Mouse (Mus musculus) CH12.LX (cell line): ENCODE results near the gene Fars2. TPM values are rescaled to one million over a fixed set of nuclear protein-coding genes. Genes with fewer than 3 reads are reported as not detected.

Source experiments
- DNase-seq: peaks from one replicate; pipeline ENCODE4 v3.0.0-alpha.2; 2013; ENCODE audit errors: extremely low read depth
- H3K27ac ChIP-seq: 2 replicates; pipeline ENCODE4 v1.5.1; 2012; ENCODE audit warnings: low read depth, mild to moderate bottlenecking, control low read depth, moderate library complexity; ENCODE audit not compliant: insufficient read depth
- H3K27me3 ChIP-seq: replicated peaks from 2 replicates; pipeline ENCODE3; 2012; ENCODE audit warnings: inconsistent platforms
- H3K36me3 ChIP-seq, 2 experiments: replicated peaks in 1 of 2; 2 replicates each; pipeline versions ENCODE3 to v1.6.1; 2012; ENCODE audit warnings: inconsistent platforms in 1 of 2, low read length in 1 of 2, mild to moderate bottlenecking in 1 of 2, mixed read lengths in 1 of 2, moderate library complexity in 1 of 2; ENCODE audit not compliant: control insufficient read depth in 1 of 2, insufficient read depth in 1 of 2
- H3K4me1 ChIP-seq, 2 experiments: 2 replicates each; pipeline ENCODE4 v1.6.1; 2012; ENCODE audit warnings: inconsistent platforms in 1 of 2, moderate library complexity in 1 of 2; ENCODE audit not compliant: insufficient read depth in 2 of 2, control insufficient read depth in 1 of 2
- H3K4me2 ChIP-seq: 2 replicates; pipeline ENCODE4 v1.6.1; 2012; ENCODE audit warnings: low read depth, mild to moderate bottlenecking, control low read depth; ENCODE audit not compliant: poor library complexity, insufficient read depth, severe bottlenecking
- H3K4me3 ChIP-seq, 3 experiments: fragments of 150-350 bp in 1 of 3; sonication (generic) in 1 of 3; replicated peaks in 1 of 3; 2 replicates each; pipeline versions ENCODE3 to v1.5.1; 2011 to 2012; ENCODE audit warnings: low read depth in 2 of 3, low read length in 2 of 3, mild to moderate bottlenecking in 2 of 3, moderate library complexity in 2 of 3, control low read depth in 1 of 3, improper control_type of control experiment in 1 of 3, inconsistent platforms in 1 of 3, mixed read lengths in 1 of 3; ENCODE audit not compliant: poor library complexity in 1 of 3
- H3K79me2 ChIP-seq: replicated peaks from 2 replicates; pipeline ENCODE4 v1.6.1; 2012; ENCODE audit warnings: mild to moderate bottlenecking, moderate library complexity; ENCODE audit not compliant: control insufficient read depth, poor library complexity, insufficient read depth, severe bottlenecking; ENCODE audit errors: extremely low read depth
- H3K9ac ChIP-seq: 2 replicates; pipeline ENCODE4 v1.6.1; 2012; ENCODE audit warnings: low read depth, mild to moderate bottlenecking, control low read depth, moderate library complexity; ENCODE audit not compliant: insufficient read depth
- H3K9me3 ChIP-seq: replicated peaks from 2 replicates; pipeline ENCODE3; 2012; ENCODE audit warnings: low read length, inconsistent platforms, mixed read lengths
- CHD1 ChIP-seq: IDR thresholded peaks from 2 replicates; pipeline ENCODE4 v1.6.1; 2012; ENCODE audit warnings: low read depth, low read length, improper control_type of control experiment, inconsistent platforms
- CTCF ChIP-seq, 2 experiments: IDR thresholded peaks in 1 of 2; conservative IDR thresholded peaks in 1 of 2; 2 replicates each; pipeline ENCODE4 v1.5.1; 2011 to 2012; ENCODE audit warnings: low read depth in 2 of 2, low read length in 2 of 2, improper control_type of control experiment in 1 of 2, inconsistent platforms in 1 of 2, mild to moderate bottlenecking in 1 of 2, moderate library complexity in 1 of 2
- E2F4 ChIP-seq: IDR thresholded peaks from 2 replicates; pipeline ENCODE4 v1.6.1; 2011; ENCODE audit warnings: low read depth, low read length, improper control_type of control experiment; ENCODE audit not compliant: insufficient replicate concordance
- EP300 ChIP-seq: IDR thresholded peaks from 2 replicates; pipeline ENCODE4 v1.6.1; 2011; ENCODE audit warnings: low read length, improper control_type of control experiment
- GABPA ChIP-seq: IDR thresholded peaks from 2 replicates; pipeline ENCODE4 v1.6.1; 2012; ENCODE audit warnings: low read depth, low read length, improper control_type of control experiment, inconsistent platforms; ENCODE audit not compliant: insufficient replicate concordance
- HCFC1 ChIP-seq: IDR thresholded peaks from 2 replicates; pipeline ENCODE4 v1.6.1; 2012; ENCODE audit warnings: low read depth, mild to moderate bottlenecking, inconsistent platforms, low read length, improper control_type of control experiment
- IRF4 ChIP-seq: IDR thresholded peaks from 2 replicates; pipeline ENCODE4 v1.6.1; 2014; ENCODE audit warnings: low read depth, mild to moderate bottlenecking, inconsistent platforms, low read length, improper control_type of control experiment
- KAT2A ChIP-seq: IDR thresholded peaks from 2 replicates; pipeline ENCODE4 v1.6.1; 2012; ENCODE audit warnings: low read length, improper control_type of control experiment, inconsistent platforms; ENCODE audit not compliant: insufficient replicate concordance
- MAZ ChIP-seq: IDR thresholded peaks from 2 replicates; pipeline ENCODE4 v1.6.1; 2012; ENCODE audit warnings: low read depth, mild to moderate bottlenecking, inconsistent platforms, low read length, improper control_type of control experiment, moderate library complexity
- MEF2A ChIP-seq: IDR thresholded peaks from 2 replicates; pipeline ENCODE4 v1.6.1; 2014; ENCODE audit warnings: low read depth, mild to moderate bottlenecking, inconsistent platforms, low read length, improper control_type of control experiment, borderline replicate concordance
- NELFE ChIP-seq: IDR thresholded peaks from 2 replicates; pipeline ENCODE4 v1.6.1; 2011; ENCODE audit warnings: low read depth, low read length, improper control_type of control experiment
- PAX5 ChIP-seq: IDR thresholded peaks from 2 replicates; pipeline ENCODE4 v1.6.1; 2012; ENCODE audit warnings: low read length, inconsistent platforms, mixed read lengths
- POLR2A ChIP-seq: IDR thresholded peaks from 2 replicates; pipeline ENCODE4 v1.6.1; 2011; ENCODE audit warnings: low read depth, mild to moderate bottlenecking, improper control_type of control experiment, low read length
- POLR2AphosphoS2 ChIP-seq: IDR thresholded peaks from 2 replicates; pipeline ENCODE4 v1.6.1; 2011; ENCODE audit warnings: low read depth, low read length, improper control_type of control experiment
- RCOR1 ChIP-seq: conservative IDR thresholded peaks from 2 replicates; pipeline ENCODE4 v1.6.1; 2012; ENCODE audit warnings: low read depth, mild to moderate bottlenecking, inconsistent platforms, low read length, improper control_type of control experiment
- SMC3 ChIP-seq: IDR thresholded peaks from 2 replicates; pipeline ENCODE4 v1.6.1; 2011; ENCODE audit warnings: low read depth, low read length, improper control_type of control experiment
- UBTF ChIP-seq: IDR thresholded peaks from 2 replicates; pipeline ENCODE4 v1.6.1; 2012; ENCODE audit warnings: low read depth, mild to moderate bottlenecking, inconsistent platforms, low read length, improper control_type of control experiment, moderate library complexity
- USF1 ChIP-seq: IDR thresholded peaks from 2 replicates; pipeline ENCODE4 v1.6.1; 2014; ENCODE audit warnings: low read depth, mild to moderate bottlenecking, inconsistent platforms, low read length, improper control_type of control experiment
- USF2 ChIP-seq: conservative IDR thresholded peaks from 2 replicates; pipeline ENCODE4 v1.6.1; 2011; ENCODE audit warnings: low read depth, low read length, improper control_type of control experiment
- ZC3H11A ChIP-seq: IDR thresholded peaks from 2 replicates; pipeline ENCODE4 v1.6.1; 2012; ENCODE audit warnings: low read depth, mild to moderate bottlenecking, inconsistent platforms, low read length, improper control_type of control experiment
- ZKSCAN1 ChIP-seq: IDR thresholded peaks from 2 replicates; pipeline ENCODE4 v1.6.1; 2012; ENCODE audit warnings: low read depth, inconsistent platforms, low read length, improper control_type of control experiment, borderline replicate concordance
- dilution Hi-C: fragments of 300-500 bp; cut with MboI; formaldehyde crosslinking; loops from 2 replicates; pipeline ENCODE4 v1.14.3; 2020; ENCODE audit warnings: low sequenced_read_pairs; ENCODE audit not compliant: extremely low pct_unique_long_range_greater_than_20kb, extremely low pct_ligation_motif_present
- in situ Hi-C: fragments of 300-500 bp; cut with MboI; formaldehyde crosslinking; loops from 3 replicates; pipeline ENCODE4 v1.14.3; 2019; ENCODE audit warnings: low sequenced_read_pairs, low pct_ligation_motif_present, low pct_unique_long_range_greater_than_20kb, mixed read lengths
- polyA plus RNA-seq: library from polyadenylated mRNA; unstranded; fragments of >175 nt; gene quantifications from 2 replicates; pipeline ENCODE4 v1.2.1, GENCODE M21; 2012; ENCODE audit warnings: low read depth; ENCODE audit not compliant: insufficient read length
- total RNA-seq, 2 experiments: library from RNA; depleted of rRNA; stranded (reverse); fragments of 300-350 nt in 1 of 2; fragments of >200 nt in 1 of 2; gene quantifications; 2 replicates each; pipeline ENCODE4 v1.2.3; 2012 to 2014

Gene Fars2
- total and polyA plus RNA-seq, 3 experiments = 30.2 to 47.7 (median 46.4) TPM

- in situ Hi-C loops = no loop called here
- H3K4me1 ChIP-seq = peaks cover 3 to 39% of the 10 kb centered on the region in 2 experiments; a peak in 3 of 4 replicates
- no peak overlapping the region for H3K4me3 ChIP-seq
- H3K27me3 ChIP-seq = no peaks in the 10 kb centered on the region
- no peak for TF ChIP-seq EP300
- no peak for TF ChIP-seq E2F4
- TF ChIP-seq, all 38 proteins: peak for 0
- Histone ChIP-seq H3K4me2 (no peak overlapping the region), H3K79me2 (no peaks in the 10 kb centered on the region), H3K27ac (no peak overlapping the region), H3K36me3 (peaks cover 3 to 20% of the 10 kb centered on the region in 2 experiments), H3K9me3 (peaks cover 3% of the 10 kb centered on the region), H3K9ac (no peak overlapping the region)
- dilution Hi-C loops = no loop called here
- no peak for DNase-seq
These were observed 423.0 kb downstream of the Fars2 start for GRCm38 (mm10) chr13:36540231-36540630.

GRCm38 (mm10) chr13:36541287-36541780, 424.1 kb downstream of the Fars2 start:
- H3K27me3 ChIP-seq = no peaks in the 10 kb centered on the region
- TF ChIP-seq CHD1 (no peak), POLR2AphosphoS2 (no peak), NELFE (no peak), KAT2A (no peak), POLR2A (no peak), GABPA (no peak), ZKSCAN1 (no peak), USF1 (no peak), PAX5 (no peak), ZC3H11A (no peak), CTCF (conservative IDR thresholded peaks at IDR 0.05 in 1 of 2, IDR thresholded peaks at IDR 0.05 in 1 of 2; ENCODE audit: low read depth in 2 of 2, low read length in 2 of 2) (no peak), IRF4 (no peak), USF2 (no peak), HCFC1 (no peak), RCOR1 (no peak), SMC3 (no peak), MAZ (no peak), EP300 (no peak), MEF2A (no peak), UBTF (no peak)
- TF ChIP-seq, all 38 proteins: peak for 0
- no peak overlapping the region for H3K4me3 ChIP-seq
- in situ Hi-C loops = no loop called here
- H3K27ac ChIP-seq = no peak overlapping the region
- no peak overlapping the region for H3K9ac ChIP-seq
- dilution Hi-C loops = no loop called here
- DNase-seq = no peak
- H3K79me2 ChIP-seq = no peaks in the 10 kb centered on the region
- peaks cover 3% of the 10 kb centered on the region for H3K9me3 ChIP-seq
- no peak overlapping the region for H3K4me2 ChIP-seq
- peaks cover 0 to 28% of the 10 kb centered on the region in 2 experiments; a peak in 2 of 4 replicates for H3K4me1 ChIP-seq
- peaks cover 3 to 20% of the 10 kb centered on the region in 2 experiments for H3K36me3 ChIP-seq
